Mouse (Mus musculus) heart, postnatal 0 days (tissue): Measurements from ENCODE around the gene Atrnl1. TPM values are rescaled to one million over a fixed set of nuclear protein-coding genes. Genes with fewer than 3 reads are reported as not detected.

Source experiments
- ATAC-seq: fragments of 200-750 bp; cut with Nextera tagmentation; 2 replicates; pipeline ENCODE4 v1.8.0; 2017; ENCODE audit warnings: low read depth, moderate number of reproducible peaks, moderate library complexity; ENCODE audit not compliant: insufficient read depth
- DNase-seq: peaks from one replicate; pipeline ENCODE4 v3.0.0-alpha.2; 2016; ENCODE audit warnings: low spot score
- H3K27ac ChIP-seq: fragments of 300-500 bp; sonication (generic); 2 replicates; pipeline ENCODE4 v1.5.1; 2014; ENCODE audit warnings: low read depth, mild to moderate bottlenecking
- H3K27me3 ChIP-seq: fragments of 300-500 bp; sonication (generic); 2 replicates; pipeline ENCODE4 v1.6.1; 2014; ENCODE audit warnings: low read length, mixed read lengths; ENCODE audit not compliant: control insufficient read depth, insufficient read depth
- H3K36me3 ChIP-seq: fragments of 300-500 bp; sonication (generic); replicated peaks from 2 replicates; pipeline ENCODE4 v1.6.1; 2014; ENCODE audit warnings: low read length, mixed read lengths; ENCODE audit not compliant: control insufficient read depth, insufficient read depth
- H3K4me1 ChIP-seq: fragments of 300-500 bp; sonication (generic); 2 replicates; pipeline ENCODE4 v1.6.1; 2014; ENCODE audit warnings: antibody characterized with exemption; ENCODE audit not compliant: control insufficient read depth, insufficient read depth
- H3K4me2 ChIP-seq: fragments of 300-500 bp; sonication (generic); 2 replicates; pipeline ENCODE4 v1.6.1; 2014; ENCODE audit warnings: low read depth, mild to moderate bottlenecking, low read length, moderate library complexity
- H3K4me3 ChIP-seq: fragments of 300-500 bp; sonication (generic); 2 replicates; pipeline ENCODE4 v1.5.1; 2014; ENCODE audit warnings: low read depth, low read length
- H3K9ac ChIP-seq: fragments of 300-500 bp; sonication (generic); replicated peaks from 2 replicates; pipeline ENCODE4 v1.6.1; 2014; ENCODE audit warnings: low read depth, low read length, mixed read lengths
- H3K9me3 ChIP-seq: fragments of 300-500 bp; sonication (generic); replicated peaks from 2 replicates; pipeline ENCODE4 v1.6.1; 2016; ENCODE audit warnings: low read length; ENCODE audit not compliant: control insufficient read depth
- CTCF ChIP-seq: IDR thresholded peaks from 2 replicates; pipeline ENCODE4 v1.5.1; 2016; ENCODE audit warnings: antibody characterized with exemption, control low read depth, low read depth
- EP300 ChIP-seq: IDR thresholded peaks from 2 replicates; pipeline ENCODE4 v1.6.1; 2016; ENCODE audit warnings: antibody characterized with exemption, low read depth
- WGBS: fragments of 180-500 bp; shearing (Covaris S2); extraction: QIAGEN DNeasy Blood & Tissue Kit; methylation state at CpG from one replicate; pipeline ENCODE4 v1.1.7; 2014; 5-methylcytosine and 5-hydroxymethylcytosine counted together
- polyA plus RNA-seq: library from polyadenylated mRNA; unstranded; fragments of >200 nt; fragmentation: Nextera tagmentation; extraction: Ambion mirVana; gene quantifications from 2 replicates; pipeline ENCODE4 v1.2.1, GENCODE M21; 2015
- total RNA-seq: library from RNA; depleted of rRNA; stranded (reverse); fragments of >200 nt; gene quantifications from 2 replicates; pipeline ENCODE4 v1.2.3, GENCODE M21; 2014; ENCODE audit warnings: low replicate concordance

Atrnl1 gene
- total and polyA plus RNA-seq, 2 experiments from 2014 or later = 1.7 to 16.9 TPM

DNA sequence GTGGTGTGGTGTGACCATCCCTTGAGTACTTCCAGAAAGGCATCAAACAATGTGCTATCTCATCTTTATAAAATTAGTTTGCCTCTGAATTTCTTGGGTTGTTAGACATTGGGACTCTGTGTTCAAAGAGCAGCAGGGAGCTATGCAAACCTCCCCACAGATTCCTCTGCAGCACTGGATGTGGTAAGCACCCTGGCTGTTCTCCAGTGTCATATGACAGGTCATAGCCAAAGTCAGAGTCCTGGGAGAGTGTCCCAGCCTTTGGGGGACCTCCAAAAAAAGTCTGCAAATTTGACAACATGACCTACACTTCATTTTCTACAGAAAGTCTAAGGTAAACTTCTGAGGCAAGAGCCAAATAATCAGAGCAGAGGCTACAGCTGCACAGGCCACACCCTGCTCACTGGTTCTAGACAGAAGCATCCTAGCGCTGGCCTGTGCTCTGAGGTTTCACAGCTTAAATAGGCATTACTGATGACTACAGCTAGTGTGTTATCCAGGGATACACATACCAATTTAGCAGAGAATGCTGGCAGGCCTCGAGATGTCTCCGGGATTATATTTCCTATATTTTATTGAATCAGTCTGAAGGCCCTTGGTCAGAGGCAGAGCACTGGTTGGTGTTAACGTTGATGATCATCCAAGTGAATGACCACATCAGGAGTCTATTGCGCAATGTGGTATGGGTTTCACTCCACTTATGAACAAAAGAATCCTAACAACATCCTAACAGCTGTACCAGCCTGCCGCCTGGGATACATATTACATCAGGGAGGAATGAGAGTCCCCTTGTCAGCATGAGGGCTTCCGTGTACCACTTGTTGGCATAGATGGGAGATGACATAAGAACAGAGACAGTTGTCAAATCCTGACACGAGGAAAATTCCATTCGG lies 406.0 kb downstream of the Atrnl1 start:
- H3K27ac ChIP-seq = peak overlapping the region; percentile 3; the same call in 1 of the 2 replicates
- ATAC-seq = peak; percentile 36

DNA sequence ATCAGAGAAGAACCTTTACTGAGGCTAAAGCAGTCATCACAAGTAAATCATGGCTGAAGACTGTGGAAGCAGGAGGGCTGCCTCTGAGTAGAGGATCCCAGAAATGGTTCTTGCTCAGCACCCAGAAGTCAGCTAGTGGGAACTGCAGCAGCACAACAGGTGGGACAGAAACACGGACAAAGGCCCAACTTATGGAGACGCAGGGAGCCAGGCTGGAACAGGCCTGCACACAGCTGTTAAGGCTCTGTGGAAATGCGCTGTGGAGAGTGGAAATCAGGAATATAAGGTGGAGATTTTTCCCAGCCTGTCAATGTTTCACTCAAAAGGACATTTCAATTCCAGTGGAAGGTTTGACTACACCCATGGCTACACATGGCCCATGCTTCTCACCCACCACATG lies 406.6 kb downstream of the Atrnl1 start:
- ATAC-seq (no peak), DNase-seq (no peak)
- H3K4me3 ChIP-seq = no peak overlapping the region
- no peak for TF ChIP-seq CTCF
- TF ChIP-seq EP300 = no peak
- H3K4me1 ChIP-seq = peaks cover 16% of the 10 kb centered on the region
- no peak overlapping the region for H3K9ac ChIP-seq
- H3K36me3 ChIP-seq = no peaks in the 10 kb centered on the region
- no peaks in the 10 kb centered on the region for H3K27me3 ChIP-seq
- H3K27ac ChIP-seq = peak overlapping the region; percentile 3; the same call in 1 of the 2 replicates
- WGBS = 88% methylated on average over 3 of the region's 3 CpGs
- H3K4me2 ChIP-seq = no peak overlapping the region
- no peaks in the 10 kb centered on the region for H3K9me3 ChIP-seq

More for the DNA sequence above, 406.0 kb downstream of the Atrnl1 start:
- H3K4me2 ChIP-seq = no peak overlapping the region
- WGBS = 66% methylated on average over 9 of the region's 9 CpGs
- DNase-seq = no peak
- no peaks in the 10 kb centered on the region for H3K27me3 ChIP-seq
- no peaks in the 10 kb centered on the region for H3K36me3 ChIP-seq
- peaks cover 16% of the 10 kb centered on the region for H3K4me1 ChIP-seq
- TF ChIP-seq CTCF = no peak
- no peak overlapping the region for H3K9ac ChIP-seq
- H3K4me3 ChIP-seq = no peak overlapping the region
- no peaks in the 10 kb centered on the region for H3K9me3 ChIP-seq

DNA sequence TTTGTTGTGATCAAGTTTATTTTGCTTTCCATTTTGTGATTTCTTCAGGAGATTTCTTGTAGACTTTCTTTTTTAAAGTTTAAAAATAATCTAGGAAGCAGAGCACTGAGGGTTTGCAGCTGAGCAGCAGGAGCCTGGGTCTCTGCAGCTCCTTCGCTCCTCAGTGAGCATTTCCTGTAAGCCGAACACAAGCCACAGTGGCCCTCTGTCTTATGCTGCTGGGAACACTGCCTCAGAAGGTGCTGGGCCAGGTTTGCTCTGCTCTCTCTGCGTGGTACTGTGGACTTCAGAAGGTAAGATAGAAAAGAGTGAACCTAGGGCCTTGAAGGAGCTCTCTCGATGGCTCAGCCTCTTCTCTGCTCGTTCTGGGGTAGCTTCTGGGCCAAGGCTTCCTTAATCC lies 407.9 kb downstream of the Atrnl1 start:
- Histone ChIP-seq H3K27ac (no peak overlapping the region), H3K4me2 (no peak overlapping the region), H3K4me3 (no peak overlapping the region), H3K27me3 (no peaks in the 10 kb centered on the region), H3K4me1 (peaks cover 16% of the 10 kb centered on the region), H3K9me3 (no peaks in the 10 kb centered on the region), H3K36me3 (no peaks in the 10 kb centered on the region), H3K9ac (no peak overlapping the region)
- no peak for ATAC-seq
- no peak for DNase-seq
- WGBS = 80% methylated on average over 5 of the region's 5 CpGs
- no peak for TF ChIP-seq EP300
- no peak for TF ChIP-seq CTCF

DNA sequence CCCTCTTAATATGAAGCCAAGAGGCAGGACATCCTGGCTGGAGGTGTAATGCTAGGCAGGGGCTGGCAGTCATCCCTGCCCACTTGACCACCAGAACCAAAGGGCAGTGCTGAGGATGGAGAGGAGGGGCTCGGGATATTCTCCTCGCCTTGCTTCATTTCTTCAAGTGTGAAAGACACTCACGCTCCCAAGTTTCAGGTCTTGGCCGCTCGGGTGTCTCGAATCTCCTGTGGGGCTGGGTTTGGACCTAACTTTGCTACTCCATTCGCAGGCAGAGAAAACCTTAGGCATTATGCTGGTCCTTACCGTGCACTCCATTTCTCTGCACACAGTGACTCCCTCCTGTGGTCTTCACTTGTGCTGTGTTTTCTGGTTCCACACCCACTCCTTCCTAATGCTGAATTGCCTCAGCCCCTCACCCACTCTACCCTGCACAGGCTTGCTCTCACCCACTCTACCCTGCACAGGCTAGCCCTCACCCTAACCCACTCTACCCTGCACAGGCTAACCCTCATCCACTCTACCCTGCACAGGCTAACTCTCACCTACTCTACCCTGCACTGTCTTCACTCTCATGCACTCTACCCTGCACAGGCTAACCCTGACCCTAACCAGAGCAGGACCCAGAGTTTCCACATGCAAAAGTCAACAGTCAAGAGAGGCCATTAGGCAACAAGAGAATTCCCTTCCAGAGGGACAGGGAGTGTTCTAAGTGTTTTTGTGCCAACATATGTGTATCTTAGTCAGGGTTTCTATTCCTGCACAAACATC lies 410.9 kb downstream of the Atrnl1 start:
- DNase-seq = no peak
- peaks cover 7% of the 10 kb centered on the region for H3K4me1 ChIP-seq
- H3K27ac ChIP-seq = no peak overlapping the region
- H3K4me3 ChIP-seq = no peak overlapping the region
- no peak for ATAC-seq
- WGBS = 96% methylated on average over 8 of the region's 8 CpGs
- H3K9me3 ChIP-seq = no peaks in the 10 kb centered on the region
- H3K36me3 ChIP-seq = no peaks in the 10 kb centered on the region
- H3K4me2 ChIP-seq = no peak overlapping the region
- no peak overlapping the region for H3K9ac ChIP-seq
- TF ChIP-seq EP300 (no peak), CTCF (no peak)
- no peaks in the 10 kb centered on the region for H3K27me3 ChIP-seq

DNA sequence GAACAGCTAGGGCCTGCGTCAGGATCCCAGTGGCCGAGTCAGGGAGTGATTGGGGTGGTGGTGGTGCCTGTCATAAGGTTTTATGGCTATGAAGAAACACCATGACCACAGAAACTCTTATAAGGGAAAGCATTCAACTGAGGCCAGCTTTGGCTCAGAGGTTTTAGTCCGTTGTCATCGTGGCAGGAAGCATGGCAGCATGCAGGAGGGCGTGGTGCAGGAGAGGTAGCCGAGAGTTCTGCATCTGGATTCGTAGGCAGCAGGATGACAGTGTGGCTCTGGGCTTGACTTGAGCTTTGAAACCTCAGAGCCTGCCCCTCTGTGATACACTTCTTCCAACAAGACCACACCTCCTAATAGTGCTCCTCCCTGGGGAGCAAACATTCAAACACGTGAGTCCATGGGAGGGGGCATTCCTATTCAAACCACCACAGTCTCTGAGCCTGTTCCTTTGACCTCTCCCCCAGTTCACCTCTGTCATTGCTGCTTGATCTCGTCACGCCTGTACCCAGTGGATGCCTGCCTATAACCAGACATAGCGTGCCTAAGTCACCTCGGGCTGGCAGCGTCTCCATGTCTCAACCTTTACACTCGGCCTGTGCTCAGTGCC lies 412.5 kb downstream of the Atrnl1 start:
- H3K27me3 ChIP-seq = no peaks in the 10 kb centered on the region
- TF ChIP-seq EP300 (no peak), CTCF (no peak)
- no peaks in the 10 kb centered on the region for H3K9me3 ChIP-seq
- H3K4me1 ChIP-seq = no peaks in the 10 kb centered on the region
- ATAC-seq = no peak
- no peak overlapping the region for H3K9ac ChIP-seq
- H3K36me3 ChIP-seq = no peaks in the 10 kb centered on the region
- H3K4me2 ChIP-seq = no peak overlapping the region
- no peak overlapping the region for H3K27ac ChIP-seq
- no peak overlapping the region for H3K4me3 ChIP-seq
- no peak for DNase-seq
- 86% methylated on average over 14 of the region's 14 CpGs for WGBS
